Mouse (Mus musculus): ENCODE data around the gene Agpat4. TPM values are rescaled to one million over a fixed set of nuclear protein-coding genes. Genes with fewer than 3 reads are reported as not detected.
"Not testable (repeated sequence)": the region's sequence is repeated elsewhere in the genome, so short reads cannot be mapped to it uniquely, and the experiment has no call there.

Gene Agpat4
- total and polyA plus RNA-seq, 2 experiments from 2014 or later: 9.2 to 13.4 TPM

- Histone ChIP-seq H3K27me3 (ENCODE audit: control insufficient read depth, insufficient read depth, low read length) (no peaks in the 10 kb centered on the region), H3K27ac (ENCODE audit: low read depth) (no peak overlapping the region), H3K4me1 (ENCODE audit: control insufficient read depth, insufficient read depth) (no peaks in the 10 kb centered on the region), H3K4me2 (ENCODE audit: low read depth, low read length) (peak overlapping the region; percentile 72), H3K36me3 (replicated peaks; ENCODE audit: control insufficient read depth, insufficient read depth, low read length) (no peaks in the 10 kb centered on the region), H3K9me3 (replicated peaks; ENCODE audit: control insufficient read depth, low read length) (no peaks in the 10 kb centered on the region), H3K9ac (replicated peaks; ENCODE audit: low read depth, low read length) (peak overlapping the region; percentile 70; the same call in 1 of the 2 replicates), H3K4me3 (ENCODE audit: low read depth, low read length) (peak overlapping the region; percentile 62)
- ATAC-seq (ENCODE audit: insufficient read depth, low read depth): no peak
- 8% methylated on average over 9 of the region's 9 CpGs for WGBS
- DNase-seq (ENCODE audit: low spot score): no peak
- TF ChIP-seq EP300 (IDR thresholded peaks at IDR 0.05; ENCODE audit: low read depth): no peak
- TF ChIP-seq CTCF (IDR thresholded peaks at IDR 0.05; ENCODE audit: low read depth): no peak
These were observed 373 bp upstream of the Agpat4 start for GRCm38 (mm10) chr17:12118131-12118530.

- ATAC-seq (ENCODE audit: insufficient read depth, low read depth) (peak; percentile 92), DNase-seq (ENCODE audit: low spot score) (peak; percentile 93)
- no peaks in the 10 kb centered on the region for H3K9me3 ChIP-seq (replicated peaks; ENCODE audit: control insufficient read depth, low read length)
- no peaks in the 10 kb centered on the region for H3K4me1 ChIP-seq (ENCODE audit: control insufficient read depth, insufficient read depth)
- H3K27ac ChIP-seq (ENCODE audit: low read depth): peak overlapping the region; percentile 80
- WGBS: under 1% methylated on average over 30 of the region's 30 CpGs
- no peak for TF ChIP-seq EP300 (IDR thresholded peaks at IDR 0.05; ENCODE audit: low read depth)
- TF ChIP-seq CTCF (IDR thresholded peaks at IDR 0.05; ENCODE audit: low read depth): no peak
- no peaks in the 10 kb centered on the region for H3K27me3 ChIP-seq (ENCODE audit: control insufficient read depth, insufficient read depth, low read length)
- peak overlapping the region; percentile 72 for H3K4me2 ChIP-seq (ENCODE audit: low read depth, low read length)
- H3K9ac ChIP-seq (replicated peaks; ENCODE audit: low read depth, low read length): peak overlapping the region; percentile 70
- peak overlapping the region; percentile 62 for H3K4me3 ChIP-seq (ENCODE audit: low read depth, low read length)
- no peaks in the 10 kb centered on the region for H3K36me3 ChIP-seq (replicated peaks; ENCODE audit: control insufficient read depth, insufficient read depth, low read length)
These were observed 580 bp downstream of the Agpat4 start for GRCm38 (mm10) chr17:12118926-12119641.

- Histone ChIP-seq H3K27me3 (ENCODE audit: control insufficient read depth, insufficient read depth, low read length) (no peaks in the 10 kb centered on the region), H3K9ac (replicated peaks; ENCODE audit: low read depth, low read length) (peak overlapping the region; percentile 70), H3K4me1 (ENCODE audit: control insufficient read depth, insufficient read depth) (no peaks in the 10 kb centered on the region), H3K4me3 (ENCODE audit: low read depth, low read length) (peak overlapping the region; percentile 62), H3K27ac (ENCODE audit: low read depth) (peak overlapping the region; percentile 80), H3K4me2 (ENCODE audit: low read depth, low read length) (peak overlapping the region; percentile 72), H3K9me3 (replicated peaks; ENCODE audit: control insufficient read depth, low read length) (no peaks in the 10 kb centered on the region), H3K36me3 (replicated peaks; ENCODE audit: control insufficient read depth, insufficient read depth, low read length) (0 out of 2 replicates have a peak, but pooled peaks cover 2% of the 10 kb centered on the region)
- 2% methylated on average over 12 of the region's 12 CpGs for WGBS
- ATAC-seq (ENCODE audit: insufficient read depth, low read depth) (0 out of 2 replicates have a peak, but pooled peaks have one; percentile 24), DNase-seq (ENCODE audit: low spot score) (peak; percentile 58)
- no peak for TF ChIP-seq CTCF (IDR thresholded peaks at IDR 0.05; ENCODE audit: low read depth)
- TF ChIP-seq EP300 (IDR thresholded peaks at IDR 0.05; ENCODE audit: low read depth): no peak
These were observed 1.2 kb downstream of the Agpat4 start for GRCm38 (mm10) chr17:12119675-12120074.

- Histone ChIP-seq H3K9ac (replicated peaks; ENCODE audit: low read depth, low read length) (no peak overlapping the region), H3K27ac (ENCODE audit: low read depth) (no peak overlapping the region), H3K4me1 (ENCODE audit: control insufficient read depth, insufficient read depth) (no peaks in the 10 kb centered on the region), H3K4me3 (ENCODE audit: low read depth, low read length) (peak overlapping the region; percentile 62), H3K9me3 (replicated peaks; ENCODE audit: control insufficient read depth, low read length) (no peaks in the 10 kb centered on the region; the same call in 1 of the 2 replicates), H3K4me2 (ENCODE audit: low read depth, low read length) (peak overlapping the region; percentile 72), H3K27me3 (ENCODE audit: control insufficient read depth, insufficient read depth, low read length) (no peaks in the 10 kb centered on the region), H3K36me3 (replicated peaks; ENCODE audit: control insufficient read depth, insufficient read depth, low read length) (peaks cover 6% of the 10 kb centered on the region; the same call in 1 of the 2 replicates)
- ATAC-seq (ENCODE audit: insufficient read depth, low read depth): no peak
- TF ChIP-seq CTCF (IDR thresholded peaks at IDR 0.05; ENCODE audit: low read depth) (no peak), EP300 (IDR thresholded peaks at IDR 0.05; ENCODE audit: low read depth) (no peak)
- 45% methylated on average over 5 of the region's 5 CpGs for WGBS
- no peak for DNase-seq (ENCODE audit: low spot score)
These were observed 1.8 kb downstream of the Agpat4 start for GRCm38 (mm10) chr17:12120268-12120667.

GRCm38 (mm10) chr17:12121226-12121794 lies 2.8 kb downstream of the Agpat4 start:
- no peak overlapping the region for H3K4me2 ChIP-seq (ENCODE audit: low read depth, low read length)
- WGBS: 86% methylated on average over 7 of the region's 7 CpGs

GRCm38 (mm10) chr17:12122262-12122661 lies 3.8 kb downstream of the Agpat4 start:
- not testable (repeated sequence) for H3K36me3 ChIP-seq (replicated peaks; ENCODE audit: control insufficient read depth, insufficient read depth, low read length); H3K27ac ChIP-seq (ENCODE audit: low read depth); H3K9me3 ChIP-seq (replicated peaks; ENCODE audit: control insufficient read depth, low read length); H3K4me3 ChIP-seq (ENCODE audit: low read depth, low read length); H3K4me2 ChIP-seq (ENCODE audit: low read depth, low read length); H3K9ac ChIP-seq (replicated peaks; ENCODE audit: low read depth, low read length); H3K4me1 ChIP-seq (ENCODE audit: control insufficient read depth, insufficient read depth); ATAC-seq (ENCODE audit: insufficient read depth, low read depth); H3K27me3 ChIP-seq (ENCODE audit: control insufficient read depth, insufficient read depth, low read length); DNase-seq (ENCODE audit: low spot score)
- 81% methylated on average over 9 of the region's 9 CpGs for WGBS

More at GRCm38 (mm10) chr17:12121226-12121794, 2.8 kb downstream of the Agpat4 start:
- H3K4me1 ChIP-seq (ENCODE audit: control insufficient read depth, insufficient read depth): no peaks in the 10 kb centered on the region
- no peaks in the 10 kb centered on the region; the same call in 1 of the 2 replicates for H3K9me3 ChIP-seq (replicated peaks; ENCODE audit: control insufficient read depth, low read length)
- no peak overlapping the region for H3K27ac ChIP-seq (ENCODE audit: low read depth)
- H3K36me3 ChIP-seq (replicated peaks; ENCODE audit: control insufficient read depth, insufficient read depth, low read length): peaks cover 6% of the 10 kb centered on the region; the same call in 1 of the 2 replicates
- TF ChIP-seq EP300 (IDR thresholded peaks at IDR 0.05; ENCODE audit: low read depth) (no peak), CTCF (IDR thresholded peaks at IDR 0.05; ENCODE audit: low read depth) (no peak)
- no peak for DNase-seq (ENCODE audit: low spot score)
- no peak overlapping the region for H3K4me3 ChIP-seq (ENCODE audit: low read depth, low read length)
- H3K27me3 ChIP-seq (ENCODE audit: control insufficient read depth, insufficient read depth, low read length): no peaks in the 10 kb centered on the region
- no peak overlapping the region for H3K9ac ChIP-seq (replicated peaks; ENCODE audit: low read depth, low read length)
- ATAC-seq (ENCODE audit: insufficient read depth, low read depth): no peak

Data from heart, postnatal 0 days (tissue).